Mouse (Mus musculus) neutrophil, adult 65 days (primary cell): ENCODE results near the gene Thumpd3. TPM values are rescaled to one million over a fixed set of nuclear protein-coding genes. Genes with fewer than 3 reads are reported as not detected.

Experiments
- total RNA-seq: library from RNA; stranded (reverse); gene quantifications from 2 replicates; pipeline ENCODE4 v1.2.4, GENCODE M21; 2023

Thumpd3 gene
- 17.2 and 18.3 TPM in 2 replicates for total RNA-seq

DNA sequence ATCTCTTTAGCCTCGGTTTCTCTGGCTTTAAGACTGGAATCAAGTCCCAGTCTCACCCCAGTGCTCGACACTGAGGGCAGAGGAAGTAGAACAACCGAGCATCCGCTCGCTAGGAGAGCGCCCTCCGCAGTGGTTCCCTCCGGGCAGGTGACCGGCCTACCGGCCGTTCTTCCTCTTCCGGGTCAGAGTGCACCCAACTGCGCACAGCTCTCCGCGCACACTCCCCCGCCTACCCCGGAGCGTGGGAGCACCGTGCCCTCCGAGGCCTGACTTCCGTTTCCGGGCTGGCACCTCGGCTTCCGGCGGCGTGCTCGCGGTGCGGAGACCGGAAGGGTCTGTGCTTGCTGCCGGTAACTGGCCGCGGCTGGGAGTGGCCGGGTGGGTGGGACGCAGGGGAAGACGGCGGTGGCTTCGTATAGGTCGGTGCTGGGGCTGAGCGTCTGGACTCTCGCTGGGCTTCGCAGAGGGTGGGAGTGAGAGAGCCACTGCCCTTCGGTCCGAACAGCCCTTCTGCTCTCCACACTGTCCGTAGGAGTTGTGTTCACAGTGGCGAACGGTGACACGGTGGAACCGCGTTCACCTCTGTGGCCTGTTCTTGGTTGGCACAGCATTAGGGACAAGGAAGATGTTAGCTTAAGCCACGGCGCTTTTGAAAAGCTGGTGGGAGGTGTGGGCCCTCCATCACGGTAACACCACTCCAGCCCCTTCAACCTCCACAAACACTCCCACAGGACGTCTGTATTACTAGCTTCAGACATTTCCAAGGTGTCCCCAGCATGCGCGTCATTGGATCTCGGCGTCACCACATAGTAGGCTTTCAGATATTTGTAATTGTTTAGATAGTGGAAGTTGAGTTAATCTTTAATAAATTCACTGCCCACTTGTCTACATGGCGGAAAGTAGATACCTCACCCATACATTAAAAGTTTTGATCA lies at the start of gene Thumpd3:
Gene Thumpd3 (plus strand): TSS at position 185 of the 935 bp plus-strand sequence.

DNA sequence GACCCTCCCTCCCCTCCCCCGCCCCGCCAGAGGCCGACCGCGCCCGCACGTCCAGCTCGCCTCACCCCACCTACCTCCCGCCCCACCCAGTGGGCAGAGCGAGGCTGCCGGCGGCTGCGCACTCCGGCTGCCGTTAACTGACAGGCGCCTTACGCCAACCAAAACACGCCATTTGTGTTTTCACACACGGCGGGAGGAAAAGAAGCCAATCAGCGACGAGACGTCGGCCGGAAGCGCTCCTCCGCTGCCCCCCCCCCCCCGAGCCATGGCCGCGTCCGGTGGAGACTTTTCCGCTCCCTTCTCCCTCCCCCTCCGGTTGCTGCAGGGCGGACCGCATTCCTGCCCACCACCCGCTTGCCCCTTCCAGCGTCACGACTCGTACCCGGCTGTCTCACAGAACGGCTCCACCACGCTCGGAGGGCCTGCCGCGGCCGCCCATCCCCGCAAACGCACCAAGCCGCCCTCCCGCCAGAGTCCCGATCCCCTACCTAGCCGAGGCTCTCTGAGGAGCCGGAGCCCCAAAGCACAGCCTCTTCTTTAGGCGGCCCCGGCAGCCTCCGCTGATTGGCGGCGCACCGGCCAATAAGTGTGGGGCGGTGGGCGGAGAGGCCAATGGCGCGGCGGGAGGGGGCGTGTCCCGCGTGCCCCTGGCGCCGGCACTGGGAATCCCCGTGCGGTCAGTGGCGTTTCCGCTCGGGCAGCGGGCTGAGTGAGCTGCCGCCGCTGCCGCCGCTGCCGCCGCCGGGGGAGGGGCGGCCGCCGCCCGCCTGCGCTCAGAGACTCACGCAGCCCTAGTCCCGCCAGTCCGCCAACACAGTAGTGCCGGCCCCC lies 30.9 kb downstream of the Thumpd3 start, which contains the start of gene Setd5:
Gene Setd5 (plus strand): TSS at position 680 of the 831 bp plus-strand sequence.

Other genes starting within 250 kb of the Thumpd3 start
- 2.1 and 3.6 TPM in 2 replicates for gene Srgap3, start 99.0 kb upstream of the Thumpd3 start, total RNA-seq
- 52.0 and 79.0 TPM in 2 replicates for gene Setd5, start 31.1 kb downstream of the Thumpd3 start, total RNA-seq
- gene Lhfpl4, start 149.2 kb downstream of the Thumpd3 start, total RNA-seq = 0.44 and 0.66 TPM in 2 replicates
- gene Mtmr14, start 191.6 kb downstream of the Thumpd3 start, total RNA-seq = 64.5 and 81.3 TPM in 2 replicates
- gene Cpne9, start 236.1 kb downstream of the Thumpd3 start, total RNA-seq = 0.54 and 0.95 TPM in 2 replicates